Mouse (Mus musculus) hindbrain, embryonic 11.5 days (tissue): ENCODE results near the gene Rps6kl1. TPM values are rescaled to one million over a fixed set of nuclear protein-coding genes. Genes with fewer than 3 reads are reported as not detected.
A peak's percentile ranks its signal among the peaks of the same experiment; 100 is the strongest.

Experiments used
- ATAC-seq: fragments of 200-750 bp; cut with Nextera tagmentation; 2 replicates; pipeline ENCODE4 v1.8.0; 2017; ENCODE audit warnings: mild to moderate bottlenecking, moderate TSS enrichment, moderate library complexity; ENCODE audit not compliant: low FRiP score
- DNase-seq: peaks from one replicate; pipeline ENCODE4 v3.0.0-alpha.2; 2015; ENCODE audit warnings: low spot score
- H3K27ac ChIP-seq: fragments of 300-500 bp; sonication (generic); 2 replicates; pipeline ENCODE4 v1.5.1; 2014; ENCODE audit warnings: mild to moderate bottlenecking, low read depth, low read length
- H3K27me3 ChIP-seq: fragments of 300-500 bp; sonication (generic); 2 replicates; pipeline ENCODE4 v1.6.1; 2014; ENCODE audit warnings: mild to moderate bottlenecking, low read length, moderate library complexity, mixed read lengths; ENCODE audit not compliant: control insufficient read depth, insufficient read depth
- H3K36me3 ChIP-seq: fragments of 300-500 bp; sonication (generic); 2 replicates; pipeline ENCODE4 v1.6.1; 2014; ENCODE audit warnings: mild to moderate bottlenecking, low read length, moderate library complexity, mixed read lengths; ENCODE audit not compliant: control insufficient read depth, insufficient read depth
- H3K4me1 ChIP-seq: fragments of 300-500 bp; sonication (generic); replicated peaks from 2 replicates; pipeline ENCODE4 v1.6.1; 2014; ENCODE audit warnings: low read length, mixed read lengths; ENCODE audit not compliant: control insufficient read depth, insufficient read depth
- H3K4me2 ChIP-seq: fragments of 300-500 bp; sonication (generic); replicated peaks from 2 replicates; pipeline ENCODE4 v1.6.1; 2014; ENCODE audit warnings: mild to moderate bottlenecking, low read depth, low read length
- H3K4me3 ChIP-seq: fragments of 300-500 bp; sonication (generic); 2 replicates; pipeline ENCODE4 v1.5.1; 2014; ENCODE audit warnings: low read depth, low read length
- H3K9ac ChIP-seq: fragments of 300-500 bp; sonication (generic); 2 replicates; pipeline ENCODE4 v1.6.1; 2014; ENCODE audit warnings: low read depth, low read length
- H3K9me3 ChIP-seq: fragments of 300-500 bp; sonication (generic); 2 replicates; pipeline ENCODE4 v1.6.1; 2016; ENCODE audit warnings: low read length; ENCODE audit not compliant: control insufficient read depth
- WGBS: fragments of 180-500 bp; shearing (Covaris S2); extraction: QIAGEN DNeasy Blood & Tissue Kit; methylation state at CpG from one replicate; pipeline ENCODE4 v1.1.7; 2014; 5-methylcytosine and 5-hydroxymethylcytosine counted together
- polyA plus RNA-seq: library from polyadenylated mRNA; unstranded; fragments of >200 nt; fragmentation: Nextera tagmentation; extraction: Ambion mirVana; gene quantifications from 2 replicates; pipeline ENCODE4 v1.2.1, GENCODE M21; 2014

Gene Rps6kl1
- polyA plus RNA-seq, 1 experiment from 2014 or later, result 2.3 TPM

DNA sequence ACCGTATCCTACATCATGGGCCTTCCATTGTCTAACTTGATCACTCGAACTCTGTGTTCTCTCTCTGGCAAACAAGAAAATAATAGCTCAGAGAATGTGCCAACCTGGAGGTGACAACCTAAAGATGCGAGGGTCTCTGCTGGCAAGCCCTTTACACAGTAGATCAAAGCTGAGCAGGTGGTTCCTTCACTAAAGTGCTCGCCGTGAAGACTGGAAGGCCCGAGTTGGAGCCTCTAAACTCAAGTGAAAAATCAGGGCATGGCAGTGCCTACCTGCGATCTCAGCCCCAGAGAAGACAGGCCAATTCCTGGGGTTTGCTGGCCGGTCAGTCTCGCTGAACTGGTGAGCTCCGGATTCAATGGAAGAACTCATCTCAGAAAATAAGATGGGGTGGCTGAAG is 42.1 kb upstream of the Rps6kl1 start:
- no peaks in the 10 kb centered on the region for H3K9me3 ChIP-seq
- ATAC-seq, result no peak
- H3K4me1 ChIP-seq, result 0 out of 2 replicates have a peak, but pooled peaks cover 2% of the 10 kb centered on the region
- no peak overlapping the region for H3K27ac ChIP-seq
- H3K4me2 ChIP-seq, result no peak overlapping the region
- no peaks in the 10 kb centered on the region for H3K27me3 ChIP-seq
- H3K9ac ChIP-seq, result no peak overlapping the region
- H3K4me3 ChIP-seq, result no peak overlapping the region
- H3K36me3 ChIP-seq, result no peaks in the 10 kb centered on the region
- DNase-seq, result no peak
- 75% methylated on average over 10 of the region's 10 CpGs for WGBS

GRCm38 (mm10) chr12:85192461-85193108 is 41.5 kb upstream of the Rps6kl1 start:
- Histone ChIP-seq H3K27ac (no peak overlapping the region), H3K9ac (no peak overlapping the region), H3K36me3 (no peaks in the 10 kb centered on the region), H3K4me1 (0 out of 2 replicates have a peak, but pooled peaks cover 2% of the 10 kb centered on the region), H3K27me3 (no peaks in the 10 kb centered on the region), H3K4me2 (no peak overlapping the region), H3K9me3 (no peaks in the 10 kb centered on the region), H3K4me3 (no peak overlapping the region)
- 34% methylated on average over 19 of the region's 19 CpGs for WGBS
- ATAC-seq (no peak), DNase-seq (no peak)

GRCm38 (mm10) chr12:85190290-85190689 is 39.2 kb upstream of the Rps6kl1 start:
- DNase-seq (no peak), ATAC-seq (no peak)
- Histone ChIP-seq H3K36me3 (no peaks in the 10 kb centered on the region), H3K4me2 (no peak overlapping the region), H3K27ac (no peak overlapping the region), H3K9ac (no peak overlapping the region), H3K4me1 (0 out of 2 replicates have a peak, but pooled peaks cover 2% of the 10 kb centered on the region), H3K4me3 (no peak overlapping the region), H3K9me3 (no peaks in the 10 kb centered on the region), H3K27me3 (no peaks in the 10 kb centered on the region)
- 76% methylated on average over 7 of the region's 7 CpGs for WGBS

- ATAC-seq, result no peak
- peaks cover 7% of the 10 kb centered on the region for H3K27me3 ChIP-seq
These were observed 35.3 kb upstream of the Rps6kl1 start for GRCm38 (mm10) chr12:85186361-85186760.

GRCm38 (mm10) chr12:85185810-85186209 is 34.7 kb upstream of the Rps6kl1 start:
- no peak for ATAC-seq
- WGBS, result 70% methylated on average over 8 of the region's 8 CpGs
- H3K9me3 ChIP-seq, result no peaks in the 10 kb centered on the region

More at GRCm38 (mm10) chr12:85186361-85186760, 35.3 kb upstream of the Rps6kl1 start:
- Histone ChIP-seq H3K4me1 (peaks cover 8% of the 10 kb centered on the region), H3K4me2 (no peak overlapping the region), H3K9ac (no peak overlapping the region), H3K9me3 (no peaks in the 10 kb centered on the region), H3K4me3 (no peak overlapping the region), H3K36me3 (no peaks in the 10 kb centered on the region), H3K27ac (no peak overlapping the region)
- 82% methylated on average over 7 of the region's 7 CpGs for WGBS
- DNase-seq, result no peak

DNA sequence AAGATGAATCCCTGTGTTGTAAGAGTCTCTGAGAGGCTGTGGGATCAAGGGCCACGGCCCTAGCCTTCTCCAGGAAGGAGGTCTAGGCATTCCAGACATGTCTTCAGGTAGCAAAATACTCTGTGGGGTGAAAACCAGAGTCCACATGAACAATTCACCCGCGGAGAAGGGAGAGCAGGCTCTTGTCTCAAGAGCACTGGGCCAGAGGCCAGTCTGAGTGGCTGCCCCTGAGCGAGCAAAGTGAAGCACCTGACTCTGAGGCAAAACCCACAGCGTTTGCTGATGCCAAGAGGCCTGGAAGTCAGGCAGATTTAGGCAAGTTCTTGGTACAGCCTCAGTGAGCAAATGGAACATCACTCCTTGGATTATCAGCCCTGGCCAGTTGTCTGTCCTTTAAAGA is 33.1 kb upstream of the Rps6kl1 start:
- no peak overlapping the region for H3K9ac ChIP-seq
- H3K4me2 ChIP-seq, result no peak overlapping the region
- no peaks in the 10 kb centered on the region for H3K9me3 ChIP-seq
- ATAC-seq (no peak), DNase-seq (no peak)
- 62% methylated on average over 5 of the region's 5 CpGs for WGBS
- H3K27ac ChIP-seq, result no peak overlapping the region
- no peak overlapping the region for H3K4me3 ChIP-seq
- H3K4me1 ChIP-seq, result peaks cover 8% of the 10 kb centered on the region
- H3K36me3 ChIP-seq, result no peaks in the 10 kb centered on the region
- H3K27me3 ChIP-seq, result peaks cover 7% of the 10 kb centered on the region

More at GRCm38 (mm10) chr12:85185810-85186209, 34.7 kb upstream of the Rps6kl1 start:
- Histone ChIP-seq H3K9ac (no peak overlapping the region), H3K27ac (no peak overlapping the region), H3K36me3 (no peaks in the 10 kb centered on the region), H3K4me1 (peaks cover 8% of the 10 kb centered on the region), H3K4me3 (no peak overlapping the region), H3K4me2 (no peak overlapping the region), H3K27me3 (peaks cover 7% of the 10 kb centered on the region)
- DNase-seq, result no peak

GRCm38 (mm10) chr12:85182898-85183297 is 31.8 kb upstream of the Rps6kl1 start:
- Histone ChIP-seq H3K9ac (no peak overlapping the region), H3K36me3 (no peaks in the 10 kb centered on the region), H3K27ac (no peak overlapping the region), H3K4me3 (no peak overlapping the region), H3K4me1 (peaks cover 8% of the 10 kb centered on the region), H3K27me3 (peaks cover 7% of the 10 kb centered on the region), H3K4me2 (no peak overlapping the region), H3K9me3 (no peaks in the 10 kb centered on the region)
- ATAC-seq (no peak), DNase-seq (no peak)
- WGBS, result 59% methylated on average over 5 of the region's 5 CpGs

DNA sequence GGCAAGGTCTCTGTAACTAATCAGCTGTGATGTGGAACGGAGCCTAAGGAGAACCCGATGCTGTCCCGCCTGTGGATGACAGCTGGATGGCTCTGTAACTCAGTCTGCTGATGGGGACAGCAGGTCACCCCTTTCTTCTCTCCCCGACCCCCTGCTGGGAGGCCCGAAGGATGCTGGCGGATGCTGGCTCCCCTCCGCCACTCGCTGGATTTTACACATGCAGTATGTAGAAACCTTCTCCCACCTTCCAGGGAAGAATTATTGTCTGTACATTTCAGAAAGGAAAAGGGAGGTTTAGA is 31.2 kb upstream of the Rps6kl1 start:
- peaks cover 8% of the 10 kb centered on the region for H3K4me1 ChIP-seq
- ATAC-seq (peak; percentile 81), DNase-seq (peak; percentile 69)
- no peak overlapping the region for H3K27ac ChIP-seq
- H3K9me3 ChIP-seq, result no peaks in the 10 kb centered on the region
- 4% methylated on average over 8 of the region's 8 CpGs for WGBS
- peak overlapping the region; percentile 38; the same call in 1 of the 2 replicates for H3K9ac ChIP-seq
- peaks cover 7% of the 10 kb centered on the region for H3K27me3 ChIP-seq
- H3K36me3 ChIP-seq, result no peaks in the 10 kb centered on the region
- no peak overlapping the region for H3K4me3 ChIP-seq
- peak overlapping the region; percentile 12; the same call in 1 of the 2 replicates for H3K4me2 ChIP-seq
